Mouse (Mus musculus) adrenal gland, adult 10 weeks (tissue): ENCODE results near the gene Rhot2. TPM values are rescaled to one million over a fixed set of nuclear protein-coding genes. Genes with fewer than 3 reads are reported as not detected.

Source experiments
- polyA plus RNA-seq: library from polyadenylated mRNA; stranded (reverse); fragments of 350-450 nt; fragmentation: Illumina TruSeq; extraction: RNeasy Lipid Tissue Mini Kit (QIAGEN cat#74804); gene quantifications from one replicate; pipeline ENCODE4 v1.2.3, GENCODE M21; 2014; ENCODE audit warnings: low read depth, low replicate concordance

Gene Rhot2
- 19.9 TPM for polyA plus RNA-seq

DNA sequence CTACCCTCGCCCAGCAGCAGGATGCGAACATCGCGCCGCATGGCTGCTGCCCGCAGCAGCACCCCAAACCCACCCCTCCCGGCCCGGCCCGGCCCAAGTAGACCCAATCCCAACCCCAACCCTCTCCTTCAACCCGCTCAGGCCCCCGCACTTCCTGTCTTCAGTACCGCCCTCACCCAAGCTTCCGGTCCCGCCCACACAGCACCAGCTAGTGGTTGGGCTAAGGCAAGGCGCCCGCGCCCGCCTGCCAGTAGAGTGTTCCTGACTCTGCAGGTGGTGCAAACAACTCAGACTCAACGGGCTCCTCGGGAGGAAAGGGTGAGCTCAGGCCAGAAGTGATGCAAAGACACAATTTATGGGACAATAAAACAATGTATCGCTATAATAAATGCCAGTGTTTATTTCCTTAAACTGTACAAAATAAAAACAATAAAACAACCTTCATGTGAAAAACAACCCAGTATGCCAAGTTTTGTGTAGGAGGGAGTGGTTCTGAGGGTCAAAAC, at the start of gene Rhot2:
Gene Rhot2 (minus strand): TSS at position 456 of the 506 bp plus-strand sequence.

DNA sequence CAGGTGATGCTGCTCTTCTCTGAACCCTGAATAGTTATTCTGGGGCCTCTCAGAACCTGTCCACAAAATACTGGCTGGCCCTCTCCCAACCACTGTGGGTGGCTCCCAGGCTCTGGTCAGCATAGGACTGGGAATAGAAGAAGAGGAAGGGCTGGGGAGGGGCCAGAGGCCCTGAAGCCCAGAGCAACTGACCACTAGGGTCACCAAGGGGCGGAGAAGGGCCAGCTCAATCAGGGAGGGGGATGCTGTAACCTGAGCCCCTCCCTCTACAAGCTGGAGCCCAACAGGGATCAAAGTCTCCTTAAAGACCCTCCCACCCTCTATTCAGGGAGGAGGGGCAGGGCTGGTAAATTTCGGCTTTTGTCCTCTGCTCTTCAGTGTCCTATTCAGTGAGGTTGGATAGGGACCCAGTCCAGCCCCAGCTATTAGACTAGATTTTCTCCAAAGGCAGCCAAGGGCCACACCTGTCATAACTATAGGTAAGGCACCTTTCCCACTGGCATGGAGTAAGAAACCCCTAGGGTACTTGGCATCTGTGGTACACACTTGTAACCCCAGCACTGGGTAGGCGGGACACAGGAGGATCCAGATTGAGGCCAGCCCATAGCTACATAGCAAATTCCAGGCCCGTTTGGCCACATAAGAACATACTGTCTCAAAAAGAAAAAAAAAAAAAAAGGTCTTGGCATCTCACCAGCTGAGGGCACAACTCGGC, 35.7 kb upstream of the Rhot2 start, which contains the start of gene Wfikkn1:
Gene Wfikkn1 (minus strand): TSS at position 663 of the 715 bp plus-strand sequence.

DNA sequence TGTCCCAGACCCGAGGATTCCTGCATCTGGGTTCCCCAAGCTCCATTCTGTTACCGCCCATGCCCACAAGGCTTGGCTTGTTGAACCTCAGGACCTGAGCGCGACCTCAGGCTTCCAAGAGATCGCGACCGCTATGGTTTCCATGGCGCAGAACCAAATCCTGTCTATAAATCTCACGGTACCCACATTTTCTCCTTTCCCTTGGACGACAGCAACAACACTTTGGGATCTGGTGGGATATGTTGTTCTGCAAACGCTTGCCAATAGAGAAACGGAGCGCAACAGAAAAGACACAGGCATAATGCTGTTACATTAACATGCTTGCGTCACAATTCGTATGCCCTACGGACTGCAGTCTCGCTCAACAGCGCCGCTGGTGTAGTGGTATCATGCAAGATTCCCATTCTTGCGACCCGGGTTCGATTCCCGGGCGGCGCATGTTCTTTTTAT, 30.1 kb upstream of the Rhot2 start, which contains the start of gene Mettl26:
Gene Mettl26 (plus strand): TSS at position 354 of the 450 bp plus-strand sequence.

DNA sequence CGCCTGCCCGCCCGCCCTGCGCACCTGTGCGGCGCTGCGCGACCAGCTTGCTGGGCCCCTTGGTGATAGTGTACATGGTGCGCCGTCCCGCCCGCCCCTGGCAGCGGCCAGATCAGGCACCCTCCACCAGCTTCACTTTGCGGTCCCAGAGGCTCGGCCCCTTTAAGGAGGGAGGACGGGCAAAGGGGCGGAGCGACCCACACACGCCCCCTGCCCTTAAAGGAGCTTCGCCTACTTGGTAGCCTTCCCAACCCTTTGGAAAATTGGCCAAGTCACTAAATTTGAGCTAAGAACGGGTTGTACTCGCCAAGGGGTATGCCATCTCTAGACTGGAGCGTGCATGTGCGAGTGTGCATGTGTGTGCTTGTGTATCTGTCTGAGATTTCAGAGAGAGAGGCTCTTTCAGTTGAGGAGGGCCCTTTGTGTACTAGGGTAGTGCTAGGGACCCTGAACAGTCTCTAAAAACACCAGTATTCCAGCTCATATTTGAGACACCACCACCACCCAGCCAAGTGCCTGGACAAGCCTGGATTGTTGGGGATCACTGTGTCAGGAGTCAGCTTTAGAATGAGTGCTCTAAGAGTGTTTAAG, 24.0 kb upstream of the Rhot2 start, which contains the start of gene Mcrip2:
Gene Mcrip2 (minus strand): TSS at position 164 of the 591 bp plus-strand sequence.

DNA sequence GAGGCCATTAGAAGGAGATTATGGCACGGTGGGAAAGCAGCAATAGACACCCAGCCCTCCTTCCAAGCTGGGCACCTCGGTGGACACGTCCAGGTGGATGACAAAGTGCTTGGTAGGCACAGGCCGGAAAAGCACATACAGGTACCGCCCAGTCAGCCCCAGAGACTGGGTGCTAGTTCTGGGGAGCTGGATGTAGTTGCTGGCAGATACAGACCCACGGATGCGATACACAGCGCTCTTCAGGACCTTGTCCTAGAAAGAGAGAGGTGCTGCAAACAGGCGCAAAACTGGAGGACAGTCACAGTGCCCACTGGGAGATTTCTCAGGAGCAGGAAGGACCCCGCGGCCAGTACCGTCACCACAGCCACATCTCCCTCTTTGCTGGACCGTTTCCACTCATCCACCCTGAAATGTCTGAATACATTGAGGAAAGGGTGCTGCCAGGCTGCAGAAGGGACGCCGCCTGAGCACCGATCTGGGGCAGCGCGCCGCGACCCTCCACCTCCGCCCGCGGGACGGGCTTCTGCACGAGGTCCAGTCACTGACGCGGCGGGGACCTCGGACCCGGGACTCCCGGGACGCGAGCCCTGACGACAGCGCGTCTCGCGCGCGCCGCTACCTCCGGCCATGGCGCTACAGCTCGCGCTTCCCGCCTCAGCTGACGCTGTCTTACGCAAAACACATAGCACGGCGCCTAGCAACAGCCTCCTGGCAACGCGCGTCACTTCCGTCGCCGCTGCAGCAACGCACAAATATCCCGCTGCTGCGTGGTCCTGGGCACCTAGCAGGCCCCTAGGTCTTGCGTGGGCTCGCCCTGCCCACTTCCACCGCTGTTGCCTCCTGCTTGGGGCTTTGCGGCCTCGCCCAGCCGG, 16.4 kb upstream of the Rhot2 start, which contains the start of gene Wdr90:
Gene Wdr90 (minus strand): TSS at position 670 of the 872 bp plus-strand sequence.

DNA sequence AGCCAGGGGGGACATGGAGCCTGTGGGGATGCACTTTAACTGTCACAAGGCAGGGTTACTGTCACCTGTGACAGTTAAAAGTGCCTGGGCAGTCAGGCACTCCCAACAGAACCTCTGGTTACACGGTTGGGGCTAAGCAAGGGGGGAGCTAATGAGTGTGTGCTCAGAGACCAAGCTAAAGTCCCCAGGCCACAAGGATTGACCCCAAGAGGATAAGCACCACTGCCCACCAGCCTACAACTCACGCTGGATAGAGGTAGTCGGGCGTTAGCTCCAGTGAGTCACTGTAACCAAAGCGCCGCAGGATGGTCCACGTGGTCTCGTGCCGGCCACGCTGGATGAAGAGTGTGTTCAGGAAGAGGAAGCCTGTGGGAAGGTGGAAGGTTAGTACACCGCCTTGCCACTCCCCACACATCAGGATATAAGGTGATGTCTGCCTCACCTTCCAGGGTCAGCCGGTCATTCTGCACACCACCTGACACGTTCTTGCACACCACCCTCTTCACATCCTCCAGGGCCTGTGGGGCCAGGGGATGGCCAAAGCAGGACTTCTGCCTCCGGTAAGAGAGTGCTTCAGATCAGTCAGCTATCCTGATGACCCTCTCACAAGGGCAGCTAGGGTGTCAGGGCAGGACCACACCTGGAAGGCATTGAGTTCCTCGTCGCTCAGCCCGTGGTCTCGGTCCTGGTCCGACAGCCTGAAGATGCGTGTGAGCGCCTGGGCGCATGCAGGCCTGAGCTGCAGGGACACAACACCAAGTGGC, 3.4 kb downstream of the Rhot2 start, which contains the start of gene Gm20683:
Gene Gm20683 (minus strand): TSS at position 647 of the 764 bp plus-strand sequence.

DNA sequence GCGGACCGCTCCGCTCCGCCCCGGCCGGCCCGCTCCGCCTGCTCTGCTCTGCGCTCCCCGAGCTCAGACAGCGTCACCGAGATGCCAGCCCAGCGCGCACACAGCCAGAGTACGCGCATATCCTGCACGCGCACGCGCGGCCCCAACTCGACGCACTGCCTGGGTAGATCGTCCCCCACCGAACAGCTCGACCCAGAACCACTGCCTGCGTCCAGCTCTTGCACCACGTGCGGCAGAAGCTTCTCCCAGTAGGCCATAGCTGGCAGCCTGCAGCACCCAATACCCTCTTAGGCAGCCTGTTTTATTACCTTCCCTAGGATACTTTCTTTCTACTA, 7.6 kb downstream of the Rhot2 start, which contains the start of gene Rhbdl1:
Gene Rhbdl1 (minus strand): TSS at position 220 of the 335 bp plus-strand sequence.

DNA sequence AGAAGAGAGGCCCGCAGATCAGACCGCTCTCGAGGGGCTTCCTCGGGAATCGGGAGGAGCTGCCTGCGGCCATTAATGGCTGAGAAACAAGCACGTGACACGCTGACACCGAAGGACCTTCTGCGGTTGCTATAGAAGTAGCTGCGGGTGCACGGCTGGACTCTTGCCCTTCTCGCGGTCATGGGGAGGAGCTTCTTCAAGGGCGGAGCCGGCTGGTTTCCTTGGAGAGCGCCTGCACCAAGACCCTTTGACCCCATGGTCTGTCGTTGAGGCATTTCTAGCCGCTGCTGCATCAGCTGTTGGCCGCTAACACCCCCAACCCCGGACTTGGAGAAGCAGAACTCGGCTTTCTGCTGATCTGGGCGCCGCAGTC, 11.4 kb downstream of the Rhot2 start, which contains the start of gene Stub1:
Gene Stub1 (minus strand): TSS at position 114 of the 373 bp plus-strand sequence.

DNA sequence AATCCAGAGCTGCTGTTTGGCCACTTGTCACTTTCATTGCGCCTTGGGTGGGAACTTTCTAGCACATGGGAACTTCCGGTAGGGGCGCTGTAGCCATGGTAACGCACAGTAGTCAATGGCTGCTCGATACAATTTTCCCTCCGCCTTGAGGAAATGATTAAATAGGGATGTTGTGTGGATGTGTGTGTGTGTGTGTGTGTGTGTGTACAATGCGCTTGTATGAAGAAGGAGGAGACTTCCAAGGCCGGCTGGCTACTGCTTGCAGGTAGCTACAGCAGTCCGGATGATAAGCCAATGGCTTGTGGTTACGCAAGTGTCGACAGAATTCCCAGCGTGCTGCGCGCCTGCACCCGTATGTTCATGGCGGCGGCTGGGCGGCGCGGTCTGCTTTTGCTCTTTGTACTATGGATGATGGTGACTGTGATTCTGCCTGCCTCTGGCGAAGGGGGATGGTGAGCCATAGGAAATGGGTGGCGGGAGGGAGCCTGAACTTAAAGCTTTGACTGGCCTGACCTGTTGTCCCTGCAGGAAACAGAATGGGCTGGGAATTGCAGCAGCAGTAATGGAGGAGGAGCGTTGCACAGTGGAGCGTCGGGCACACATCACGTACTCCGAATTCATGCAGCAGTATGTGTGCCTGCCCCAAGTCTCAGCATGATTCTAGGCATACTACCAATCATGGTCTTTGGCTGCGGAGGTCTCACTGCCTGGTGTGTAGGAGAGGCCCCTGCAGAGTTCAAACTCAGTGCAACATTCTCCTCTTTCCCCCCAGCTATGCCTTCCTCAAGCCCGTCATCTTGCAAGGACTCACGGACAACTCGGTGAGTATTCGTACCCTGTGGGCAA, 15.7 kb downstream of the Rhot2 start, which contains the start of gene Jmjd8:
Gene Jmjd8 (plus strand): TSS at position 156 of the 846 bp plus-strand sequence.

DNA sequence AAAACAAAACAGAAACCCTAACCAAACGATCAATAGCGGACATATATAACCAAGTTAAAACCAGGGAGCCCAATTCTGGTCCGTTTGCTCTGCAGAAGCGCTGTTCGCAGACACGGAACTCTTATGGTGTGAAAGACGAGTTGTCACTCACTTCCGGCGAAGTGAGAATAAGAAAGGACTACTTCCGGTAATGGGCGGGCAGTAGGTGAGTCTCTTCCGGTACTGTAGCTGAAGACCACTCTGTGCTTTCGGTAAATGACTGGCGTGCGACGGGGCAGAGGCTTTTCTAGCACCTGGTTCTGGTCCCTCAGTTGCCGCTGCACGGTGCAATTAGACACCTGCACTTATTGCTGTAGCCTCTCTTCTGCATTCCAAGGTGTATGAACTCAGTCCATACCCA, 21.2 kb downstream of the Rhot2 start, which contains the start of gene Wdr24:
Gene Wdr24 (plus strand): TSS at position 176 of the 400 bp plus-strand sequence.

DNA sequence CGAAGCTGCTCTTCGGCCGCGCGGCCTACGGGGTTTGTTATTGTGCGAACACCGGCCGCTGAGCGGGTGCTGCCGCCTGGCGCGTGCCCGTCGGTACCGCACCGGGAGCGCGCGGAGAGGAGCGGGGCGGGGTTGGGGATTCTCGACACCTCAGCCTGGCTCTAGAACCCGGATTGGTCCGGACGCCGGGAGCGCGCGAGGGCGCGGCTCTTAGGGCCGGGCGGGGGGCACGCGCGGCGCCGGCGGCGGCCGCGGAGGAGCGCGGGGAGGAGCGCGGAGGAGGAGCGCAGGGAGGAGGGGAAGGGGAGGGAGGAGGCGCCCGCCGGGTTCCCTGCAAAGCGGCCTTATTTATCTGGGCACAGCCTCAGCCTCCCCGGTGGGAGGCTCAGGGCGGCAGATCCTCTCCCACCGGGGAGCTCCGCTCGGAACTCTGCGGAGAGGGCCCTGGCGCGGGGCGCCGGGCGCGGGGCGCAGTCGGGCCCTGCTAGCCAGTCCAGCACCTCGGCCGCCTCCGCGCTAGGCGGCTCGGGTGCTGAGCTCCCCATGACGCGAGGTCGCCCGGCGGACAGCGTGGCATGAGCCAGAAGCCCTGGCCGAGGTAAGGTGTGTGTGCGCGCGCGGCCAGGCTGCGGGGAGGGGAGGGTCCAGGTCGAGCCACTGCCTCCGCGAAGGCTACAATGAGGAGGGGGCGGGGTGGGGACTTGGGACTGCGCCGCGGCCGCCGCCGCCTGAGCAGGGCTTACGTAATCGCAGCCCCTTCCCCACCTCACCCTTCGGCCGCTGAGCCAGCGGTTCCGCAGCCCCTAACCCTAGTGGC, 35.7 kb downstream of the Rhot2 start, which contains the start of gene Fbxl16:
Gene Fbxl16 (plus strand): TSS at position 297 of the 817 bp plus-strand sequence.

DNA sequence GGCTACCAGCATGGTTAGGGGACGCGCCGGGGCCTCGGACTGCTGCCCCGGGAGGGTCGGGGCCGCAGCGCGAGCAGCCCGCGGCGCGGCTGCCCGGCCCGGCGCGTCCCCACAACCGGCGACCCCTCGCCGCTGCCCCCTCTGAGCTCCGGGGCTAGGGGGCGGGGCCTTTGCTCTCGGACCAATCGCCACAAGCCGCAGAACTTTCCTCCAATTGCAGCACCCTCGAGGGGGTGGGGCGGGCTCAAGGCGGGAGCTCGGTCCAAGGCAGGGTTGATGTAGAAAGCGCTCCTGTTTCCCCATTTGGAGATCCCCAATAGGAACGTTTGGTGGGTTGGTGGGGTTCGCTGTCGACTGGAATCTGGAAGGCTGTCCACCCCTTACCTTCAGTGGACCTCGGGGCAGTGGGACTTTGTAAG, 47.7 kb downstream of the Rhot2 start, which contains the start of gene Metrn:
Gene Metrn (minus strand): TSS at position 186 of the 419 bp plus-strand sequence.

DNA sequence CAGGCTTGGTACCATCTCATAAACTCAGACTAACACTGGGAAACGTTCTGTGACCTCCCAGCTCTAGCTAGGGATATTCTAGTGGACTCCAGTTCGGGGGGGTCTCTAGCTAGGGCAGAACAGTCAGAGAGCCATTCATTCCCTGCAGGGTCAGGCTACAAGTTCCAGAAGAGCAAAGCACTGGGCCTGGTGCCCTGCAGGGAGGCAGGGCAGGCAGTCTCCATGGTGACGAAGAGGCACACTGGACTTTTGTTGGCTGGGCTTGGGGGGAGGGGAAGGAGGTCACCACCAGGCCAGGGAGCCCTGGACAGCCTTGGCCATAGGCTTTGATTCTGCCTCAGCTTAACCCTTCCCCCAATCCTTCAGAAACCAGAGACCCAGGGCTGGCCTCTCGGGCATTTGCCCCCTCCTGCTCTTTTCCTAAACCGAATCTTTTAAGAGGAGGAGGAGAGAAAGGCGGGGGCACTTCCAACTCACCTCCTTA, 49.0 kb downstream of the Rhot2 start, which contains the start of gene AC134908.4:
Gene AC134908.4 (minus strand): TSS at position 51 of the 484 bp plus-strand sequence.

DNA sequence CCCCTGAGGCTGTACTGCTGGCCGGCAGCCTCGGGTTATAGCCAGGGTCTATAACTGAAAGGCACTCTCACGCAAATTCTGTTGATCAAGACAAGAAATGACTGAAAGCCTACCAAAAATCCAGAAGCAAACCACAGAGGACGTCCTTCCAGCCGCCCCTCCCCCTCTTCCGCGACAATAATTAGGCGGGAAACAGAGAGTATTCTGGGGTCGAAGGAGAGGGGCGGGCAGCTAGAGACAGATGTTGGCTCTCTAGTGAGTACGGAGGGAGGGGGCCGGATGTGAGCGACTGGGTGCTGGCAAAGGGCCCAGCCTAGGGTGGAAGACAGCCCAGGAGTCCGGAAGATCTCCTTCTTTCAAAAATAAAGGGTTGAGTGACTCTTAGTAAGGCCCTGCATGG, 52.0 kb downstream of the Rhot2 start, which contains the start of gene Fam173a:
Gene Fam173a (minus strand): TSS at position 287 of the 400 bp plus-strand sequence.

